Mouse (Mus musculus) hindbrain, embryonic 15.5 days (tissue): ENCODE measurements at regions not wholly inside any gene's neighbourhood (a gene's known extent, or its start where the extent isn't known, plus 50 kb on each side); places are given as distances from the start of the nearest gene placed in this dataset.

Experiments used
- ATAC-seq: fragments of 200-750 bp; cut with Nextera tagmentation; 2 replicates; pipeline ENCODE4 v1.8.0; 2017; ENCODE audit warnings: low read depth, moderate number of reproducible peaks, moderate TSS enrichment; ENCODE audit not compliant: low FRiP score
- H3K27ac ChIP-seq: fragments of 300-500 bp; sonication (generic); replicated peaks from 2 replicates; pipeline ENCODE4 v1.5.1; 2015; ENCODE audit warnings: mild to moderate bottlenecking, inconsistent platforms
- H3K27me3 ChIP-seq: fragments of 300-500 bp; sonication (generic); 2 replicates; pipeline ENCODE4 v1.6.1; 2015; ENCODE audit warnings: control low read depth, inconsistent platforms
- H3K36me3 ChIP-seq: fragments of 300-500 bp; sonication (generic); 2 replicates; pipeline ENCODE4 v1.6.1; 2015; ENCODE audit warnings: control low read depth, inconsistent platforms
- H3K4me1 ChIP-seq: fragments of 300-500 bp; sonication (generic); replicated peaks from 2 replicates; pipeline ENCODE4 v1.6.1; 2015; ENCODE audit warnings: control low read depth, inconsistent platforms
- H3K4me2 ChIP-seq: fragments of 300-500 bp; sonication (generic); 2 replicates; pipeline ENCODE4 v1.6.1; 2015; ENCODE audit warnings: moderate library complexity, mild to moderate bottlenecking, inconsistent platforms
- H3K4me3 ChIP-seq: fragments of 300-500 bp; sonication (generic); 2 replicates; pipeline ENCODE4 v1.5.1; 2015; ENCODE audit warnings: mild to moderate bottlenecking, inconsistent platforms
- H3K9ac ChIP-seq: fragments of 300-500 bp; sonication (generic); 2 replicates; pipeline ENCODE4 v1.6.1; 2015; ENCODE audit warnings: inconsistent platforms
- H3K9me3 ChIP-seq: fragments of 300-500 bp; sonication (generic); 2 replicates; pipeline ENCODE4 v1.6.1; 2016; ENCODE audit warnings: control low read depth, inconsistent platforms
- WGBS: fragments of 180-500 bp; shearing (Covaris S2); methylation state at CpG from one replicate; pipeline ENCODE4 v1.1.7; 2015; 5-methylcytosine and 5-hydroxymethylcytosine counted together

DNA sequence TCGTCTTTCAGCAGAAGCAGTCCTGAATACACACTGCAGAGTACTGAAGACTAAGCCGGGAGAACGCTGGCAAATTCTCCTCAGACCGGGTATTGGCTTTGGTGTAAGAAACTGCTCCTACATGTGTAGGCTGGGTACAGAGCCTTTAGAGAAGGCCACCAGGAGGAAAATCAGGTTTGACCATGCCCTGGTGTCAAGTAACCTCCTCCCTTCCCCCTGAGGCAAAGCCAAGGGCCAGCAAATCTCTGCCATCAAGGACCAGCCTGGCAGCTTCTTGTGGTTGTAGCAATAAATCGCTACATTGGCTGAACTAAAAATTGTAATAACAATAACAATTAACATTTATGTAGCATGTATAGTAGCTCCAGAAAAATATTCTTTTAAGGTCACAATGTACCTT lies 237.8 kb downstream of the Snx10 start:
- H3K4me2 ChIP-seq: no peak overlapping the region
- peaks cover 3% of the 10 kb centered on the region for H3K4me1 ChIP-seq
- no peak overlapping the region for H3K9ac ChIP-seq
- no peak for ATAC-seq
- no peaks in the 10 kb centered on the region for H3K27me3 ChIP-seq
- no peak overlapping the region for H3K4me3 ChIP-seq
- H3K36me3 ChIP-seq: no peaks in the 10 kb centered on the region
- no peaks in the 10 kb centered on the region for H3K9me3 ChIP-seq
- WGBS: 78% methylated on average over 5 of the region's 5 CpGs
- H3K27ac ChIP-seq: no peak overlapping the region

DNA sequence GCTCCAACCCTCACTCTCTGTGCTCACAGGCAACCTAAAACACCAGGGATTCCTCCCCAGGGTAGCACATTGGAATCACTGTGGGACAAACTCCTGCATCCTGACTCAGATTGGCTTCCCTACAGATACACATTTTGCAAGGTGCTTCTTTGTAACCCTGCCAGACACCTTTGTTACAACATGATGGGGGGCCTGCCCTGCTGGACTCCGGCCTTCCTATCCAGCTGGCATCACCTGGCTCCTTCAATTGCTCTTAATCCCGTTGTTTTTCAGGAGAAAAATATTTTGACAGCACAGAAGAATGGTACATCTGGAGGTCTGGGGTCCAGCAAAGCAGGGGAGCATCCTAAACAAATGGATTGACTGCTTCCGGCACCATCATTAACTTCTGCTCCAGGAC lies 242.8 kb downstream of the Snx10 start:
- 0 out of 2 replicates have a peak overlapping the region, but pooled peaks have one; percentile 45 for H3K27ac ChIP-seq
- ATAC-seq: no peak
- no peak overlapping the region for H3K4me2 ChIP-seq
- H3K27me3 ChIP-seq: no peaks in the 10 kb centered on the region
- H3K4me3 ChIP-seq: no peak overlapping the region
- H3K9me3 ChIP-seq: no peaks in the 10 kb centered on the region
- no peak overlapping the region for H3K9ac ChIP-seq
- H3K36me3 ChIP-seq: no peaks in the 10 kb centered on the region
- WGBS: 24% methylated on average over 3 of the region's 3 CpGs
- peaks cover 20% of the 10 kb centered on the region for H3K4me1 ChIP-seq

- peak; percentile 90 for ATAC-seq
- no peak overlapping the region for H3K9ac ChIP-seq
- peak overlapping the region; percentile 39 for H3K4me2 ChIP-seq
- H3K27me3 ChIP-seq: no peaks in the 10 kb centered on the region
- no peaks in the 10 kb centered on the region for H3K36me3 ChIP-seq
- WGBS: 3% methylated on average over 15 of the region's 15 CpGs
- peaks cover 20% of the 10 kb centered on the region for H3K4me1 ChIP-seq
- H3K27ac ChIP-seq: peak overlapping the region; percentile 69
- H3K9me3 ChIP-seq: no peaks in the 10 kb centered on the region
- H3K4me3 ChIP-seq: no peak overlapping the region
Measured at GRCm38 (mm10) chr6:51767582-51768341, 244.1 kb downstream of the Snx10 start.

GRCm38 (mm10) chr6:51771001-51771400 lies 241.3 kb downstream of the Skap2 start:
- no peak overlapping the region for H3K4me3 ChIP-seq
- H3K36me3 ChIP-seq: no peaks in the 10 kb centered on the region
- no peak for ATAC-seq
- H3K27me3 ChIP-seq: no peaks in the 10 kb centered on the region
- no peaks in the 10 kb centered on the region for H3K9me3 ChIP-seq
- no peak overlapping the region for H3K27ac ChIP-seq
- H3K4me2 ChIP-seq: no peak overlapping the region
- no peak overlapping the region for H3K9ac ChIP-seq
- H3K4me1 ChIP-seq: peaks cover 20% of the 10 kb centered on the region
- 79% methylated on average over 9 of the region's 9 CpGs for WGBS

- no peak for ATAC-seq
- 45% methylated on average over 11 of the region's 11 CpGs for WGBS
- Histone ChIP-seq H3K27me3 (no peaks in the 10 kb centered on the region), H3K9ac (no peak overlapping the region), H3K4me1 (peaks cover 18% of the 10 kb centered on the region), H3K4me2 (no peak overlapping the region), H3K9me3 (no peaks in the 10 kb centered on the region), H3K36me3 (no peaks in the 10 kb centered on the region), H3K4me3 (no peak overlapping the region), H3K27ac (no peak overlapping the region)
Measured at GRCm38 (mm10) chr6:51771424-51771823, 240.9 kb downstream of the Skap2 start.

DNA sequence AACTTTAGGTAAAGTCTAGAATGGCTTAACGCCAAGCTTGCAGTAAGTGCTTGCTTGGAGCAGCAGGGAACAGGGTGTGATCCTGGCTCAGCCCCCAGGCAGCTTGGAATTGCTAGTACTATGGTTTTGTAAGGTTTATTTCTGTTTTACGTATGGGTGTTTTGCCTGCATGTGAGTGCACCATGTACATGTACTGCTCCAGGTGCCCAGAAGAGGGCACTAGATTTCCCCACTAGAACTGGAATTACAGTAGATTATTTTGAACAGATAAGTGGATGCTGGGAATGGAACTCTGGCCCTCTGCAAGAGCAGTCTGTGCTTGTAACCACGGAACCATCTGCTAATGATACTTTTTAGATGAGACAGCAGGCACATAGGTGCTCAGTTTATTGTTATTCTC lies 237.6 kb downstream of the Skap2 start:
- Histone ChIP-seq H3K9me3 (no peaks in the 10 kb centered on the region), H3K4me1 (no peaks in the 10 kb centered on the region), H3K27ac (no peak overlapping the region), H3K4me2 (no peak overlapping the region), H3K36me3 (no peaks in the 10 kb centered on the region), H3K4me3 (no peak overlapping the region), H3K27me3 (no peaks in the 10 kb centered on the region; the same call in 1 of the 2 replicates), H3K9ac (no peak overlapping the region)
- 82% methylated on average over 3 of the region's 3 CpGs for WGBS
- ATAC-seq: no peak

DNA sequence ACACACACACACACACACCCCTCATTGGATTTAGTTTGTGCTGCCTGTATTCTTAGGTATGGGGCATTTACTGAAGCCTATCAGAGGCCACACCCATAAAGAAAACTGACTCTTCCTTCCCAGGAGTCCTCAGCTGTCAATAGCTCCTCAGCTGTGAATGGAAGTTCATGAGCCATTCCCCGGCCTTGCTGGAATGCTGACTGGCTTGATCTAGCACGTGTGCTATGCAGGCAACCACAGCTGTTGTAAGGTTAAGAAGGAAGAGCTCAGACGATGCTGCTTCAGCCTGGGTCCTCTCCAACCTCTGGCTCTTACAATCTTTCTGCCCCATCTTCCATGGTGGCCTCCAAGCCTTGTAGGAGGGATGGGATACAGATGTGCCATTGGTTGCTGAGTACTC lies 226.7 kb downstream of the Skap2 start:
- ATAC-seq: no peak
- peaks cover 8% of the 10 kb centered on the region for H3K4me1 ChIP-seq
- no peaks in the 10 kb centered on the region for H3K36me3 ChIP-seq
- H3K4me2 ChIP-seq: no peak overlapping the region
- no peak overlapping the region for H3K4me3 ChIP-seq
- no peaks in the 10 kb centered on the region for H3K27me3 ChIP-seq
- H3K9ac ChIP-seq: no peak overlapping the region
- H3K27ac ChIP-seq: no peak overlapping the region
- WGBS: 53% methylated on average over 3 of the region's 3 CpGs
- no peaks in the 10 kb centered on the region for H3K9me3 ChIP-seq

DNA sequence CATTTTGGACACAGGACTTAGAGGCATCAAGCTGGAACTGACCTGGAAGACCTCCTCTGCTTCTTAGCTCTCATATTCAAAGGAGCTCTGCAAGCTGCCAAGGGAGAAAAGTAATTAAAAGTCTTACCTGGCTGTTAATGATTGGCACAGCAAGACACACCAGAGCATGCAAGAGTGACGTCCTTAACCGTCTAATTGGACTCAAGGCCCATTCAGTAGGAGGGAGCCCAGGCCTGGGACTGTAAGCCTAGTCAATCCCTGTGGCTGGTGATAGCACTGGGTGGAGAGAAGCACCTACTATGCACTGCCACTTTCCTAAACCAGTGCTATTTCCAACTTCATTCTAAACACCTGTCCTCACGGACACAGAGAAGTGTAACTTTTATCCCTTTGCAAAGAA lies 225.5 kb downstream of the Skap2 start:
- H3K9me3 ChIP-seq: no peaks in the 10 kb centered on the region
- WGBS: 77% methylated on average over 3 of the region's 3 CpGs
- no peaks in the 10 kb centered on the region for H3K27me3 ChIP-seq
- no peaks in the 10 kb centered on the region for H3K36me3 ChIP-seq
- no peak overlapping the region for H3K27ac ChIP-seq
- no peak overlapping the region for H3K4me3 ChIP-seq
- ATAC-seq: no peak
- H3K9ac ChIP-seq: no peak overlapping the region
- H3K4me2 ChIP-seq: no peak overlapping the region
- H3K4me1 ChIP-seq: peaks cover 12% of the 10 kb centered on the region

DNA sequence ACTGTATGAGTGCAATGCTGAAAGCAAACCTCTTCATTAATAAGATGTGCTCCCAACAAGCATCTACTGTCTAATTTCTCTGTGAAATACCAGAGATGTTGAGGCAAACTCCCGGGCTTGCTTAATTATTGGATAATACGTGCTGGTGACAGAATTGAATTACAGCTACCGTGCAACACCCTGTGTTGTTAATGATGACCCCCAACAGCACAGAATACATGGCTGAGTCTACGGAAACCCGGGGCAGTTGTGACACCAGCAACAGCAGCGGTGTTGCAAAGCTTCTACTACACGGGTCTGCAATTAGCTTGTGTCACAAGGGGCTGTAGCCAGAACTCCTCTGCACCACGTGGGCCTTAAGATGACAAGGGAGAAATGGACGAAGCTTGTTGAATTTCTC lies 224.2 kb downstream of the Skap2 start:
- ATAC-seq: no peak
- no peaks in the 10 kb centered on the region for H3K9me3 ChIP-seq
- 66% methylated on average over 9 of the region's 9 CpGs for WGBS

GRCm38 (mm10) chr6:51790293-51790692 lies 222.1 kb downstream of the Skap2 start:
- H3K36me3 ChIP-seq: no peaks in the 10 kb centered on the region
- peaks cover 12% of the 10 kb centered on the region for H3K4me1 ChIP-seq
- peak overlapping the region; percentile 49 for H3K27ac ChIP-seq
- ATAC-seq: peak; percentile 39; the same call in 1 of the 2 replicates
- no peak overlapping the region for H3K4me2 ChIP-seq
- H3K9me3 ChIP-seq: no peaks in the 10 kb centered on the region
- WGBS: 40% methylated on average over 5 of the region's 5 CpGs
- H3K4me3 ChIP-seq: no peak overlapping the region
- H3K27me3 ChIP-seq: no peaks in the 10 kb centered on the region
- no peak overlapping the region for H3K9ac ChIP-seq

More for the DNA sequence above, 224.2 kb downstream of the Skap2 start:
- Histone ChIP-seq H3K27ac (no peak overlapping the region), H3K27me3 (no peaks in the 10 kb centered on the region), H3K4me1 (peaks cover 12% of the 10 kb centered on the region), H3K4me2 (no peak overlapping the region), H3K36me3 (no peaks in the 10 kb centered on the region), H3K9ac (no peak overlapping the region), H3K4me3 (no peak overlapping the region)

DNA sequence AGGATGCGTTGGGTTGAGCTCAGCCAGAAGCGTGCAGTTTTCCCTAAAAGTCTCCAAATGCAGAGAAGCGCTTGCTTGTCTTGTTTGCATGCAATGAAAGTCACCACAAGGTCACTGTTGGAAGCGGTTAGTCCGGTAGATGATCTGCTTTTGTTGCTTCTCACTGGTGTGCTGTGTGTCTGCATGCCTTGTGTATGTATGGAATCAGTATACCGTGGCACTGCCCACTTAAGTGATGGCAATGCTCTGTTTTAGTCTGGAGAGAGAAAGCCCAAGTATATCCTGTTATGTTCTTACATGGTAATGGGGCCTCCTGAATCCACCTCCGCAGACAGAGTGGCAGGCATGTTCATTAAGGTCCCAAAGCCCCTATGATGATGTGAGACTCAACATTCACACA lies 221.7 kb downstream of the Skap2 start:
- Histone ChIP-seq H3K27ac (peak overlapping the region; percentile 49), H3K27me3 (no peaks in the 10 kb centered on the region), H3K36me3 (no peaks in the 10 kb centered on the region), H3K9ac (no peak overlapping the region), H3K4me2 (no peak overlapping the region), H3K4me1 (peaks cover 12% of the 10 kb centered on the region), H3K9me3 (no peaks in the 10 kb centered on the region), H3K4me3 (no peak overlapping the region)
- 56% methylated on average over 7 of the region's 7 CpGs for WGBS
- ATAC-seq: no peak

GRCm38 (mm10) chr6:51795300-51795699 lies 217.0 kb downstream of the Skap2 start:
- no peak overlapping the region for H3K4me2 ChIP-seq
- H3K9me3 ChIP-seq: no peaks in the 10 kb centered on the region
- H3K9ac ChIP-seq: no peak overlapping the region
- H3K27ac ChIP-seq: no peak overlapping the region
- ATAC-seq: no peak
- no peaks in the 10 kb centered on the region for H3K36me3 ChIP-seq
- no peaks in the 10 kb centered on the region for H3K27me3 ChIP-seq
- no peak overlapping the region for H3K4me3 ChIP-seq
- peaks cover 7% of the 10 kb centered on the region for H3K4me1 ChIP-seq
- WGBS: 58% methylated on average over 4 of the region's 4 CpGs
